Mouse (Mus musculus): ENCODE results near the gene Cdk14. TPM values are rescaled to one million over a fixed set of nuclear protein-coding genes. Genes with fewer than 3 reads are reported as not detected.
A peak's percentile ranks its signal among the peaks of the same experiment; 100 is the strongest.

Cdk14 gene
- total RNA-seq, 2 experiments from 2014 or later = 258 to 269 TPM

GRCm38 (mm10) chr5:5292830-5293542, 127.1 kb downstream of the Cdk14 start:
- no peak overlapping the region for H3K4me3 ChIP-seq

DNA sequence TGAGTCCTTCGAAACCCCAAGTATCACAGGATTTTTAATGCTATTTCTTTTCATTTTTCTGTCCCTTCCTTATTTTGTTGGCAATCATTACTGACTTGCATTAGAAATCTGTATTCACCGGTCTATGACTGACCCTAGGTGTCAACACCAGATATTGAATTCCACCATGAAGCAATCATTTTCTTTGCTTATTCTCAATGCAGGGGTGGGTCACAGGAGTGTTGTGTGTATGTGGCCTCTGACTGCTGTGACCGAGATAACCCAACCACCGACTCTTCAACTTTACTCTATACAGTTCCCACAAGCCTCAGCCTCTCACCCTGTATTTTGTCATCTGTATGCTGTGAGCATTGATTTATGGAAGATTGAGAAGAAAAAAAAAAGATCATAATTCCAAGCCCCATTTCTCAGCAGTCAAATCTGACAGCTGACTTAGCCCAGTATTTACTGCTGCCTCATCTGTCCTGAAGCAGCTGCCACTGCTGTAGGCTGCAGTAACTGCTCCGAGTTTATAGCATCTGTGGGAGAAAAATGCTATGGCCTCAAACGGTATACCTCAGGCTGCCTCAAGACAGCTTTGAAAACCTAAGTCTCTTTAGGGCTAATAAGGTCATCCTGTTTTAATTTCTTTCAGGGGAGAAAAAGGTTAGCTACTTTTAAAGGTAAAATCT, 128.7 kb downstream of the Cdk14 start:
- no peak overlapping the region for H3K4me3 ChIP-seq

More at GRCm38 (mm10) chr5:5292830-5293542, 127.1 kb downstream of the Cdk14 start:
- no peak overlapping the region for H3K27ac ChIP-seq
- no peak for DNase-seq (ENCODE audit: low spot score in 2 of 2)
- no peak for TF ChIP-seq CTCF (conservative IDR thresholded peaks at IDR 0.05)

DNA sequence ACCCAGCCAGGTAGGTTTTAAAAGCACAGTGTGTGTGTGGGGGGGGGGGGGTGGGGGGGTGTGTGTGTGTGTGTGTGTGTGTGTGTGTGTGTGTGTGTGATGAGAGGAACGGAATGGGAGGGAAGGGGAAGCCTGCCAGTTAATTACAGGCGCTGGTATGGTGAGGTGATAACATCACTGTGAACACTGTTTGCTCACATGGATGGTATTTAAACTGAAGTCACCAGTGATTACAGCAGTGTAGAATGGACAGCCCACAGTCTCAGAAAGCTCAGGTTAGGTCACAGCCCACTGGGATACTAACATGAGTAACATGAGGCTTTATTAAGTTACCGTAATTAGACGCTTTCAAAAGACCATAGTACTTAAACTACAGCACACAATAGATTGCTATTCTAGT, 129.4 kb downstream of the Cdk14 start:
- no peak for DNase-seq (ENCODE audit: low spot score in 2 of 2)
- no peak for TF ChIP-seq CTCF (conservative IDR thresholded peaks at IDR 0.05)
- Histone ChIP-seq H3K27ac (no peak overlapping the region), H3K4me3 (no peak overlapping the region)

More for the DNA sequence above, 128.7 kb downstream of the Cdk14 start:
- no peak for TF ChIP-seq CTCF (conservative IDR thresholded peaks at IDR 0.05)
- H3K27ac ChIP-seq = no peak overlapping the region
- no peak for DNase-seq (ENCODE audit: low spot score in 2 of 2)

- no peak for DNase-seq (ENCODE audit: low spot score in 2 of 2)
- no peak overlapping the region for H3K4me3 ChIP-seq
- H3K27ac ChIP-seq = no peak overlapping the region
- no peak for TF ChIP-seq CTCF (conservative IDR thresholded peaks at IDR 0.05)
Measured at GRCm38 (mm10) chr5:5285876-5286275, 134.2 kb downstream of the Cdk14 start.

GRCm38 (mm10) chr5:5284531-5284930, 135.6 kb downstream of the Cdk14 start:
- Histone ChIP-seq H3K27ac (no peak overlapping the region), H3K4me3 (no peak overlapping the region)
- TF ChIP-seq CTCF (conservative IDR thresholded peaks at IDR 0.05) = no peak
- DNase-seq (ENCODE audit: low spot score in 2 of 2) = no peak

DNA sequence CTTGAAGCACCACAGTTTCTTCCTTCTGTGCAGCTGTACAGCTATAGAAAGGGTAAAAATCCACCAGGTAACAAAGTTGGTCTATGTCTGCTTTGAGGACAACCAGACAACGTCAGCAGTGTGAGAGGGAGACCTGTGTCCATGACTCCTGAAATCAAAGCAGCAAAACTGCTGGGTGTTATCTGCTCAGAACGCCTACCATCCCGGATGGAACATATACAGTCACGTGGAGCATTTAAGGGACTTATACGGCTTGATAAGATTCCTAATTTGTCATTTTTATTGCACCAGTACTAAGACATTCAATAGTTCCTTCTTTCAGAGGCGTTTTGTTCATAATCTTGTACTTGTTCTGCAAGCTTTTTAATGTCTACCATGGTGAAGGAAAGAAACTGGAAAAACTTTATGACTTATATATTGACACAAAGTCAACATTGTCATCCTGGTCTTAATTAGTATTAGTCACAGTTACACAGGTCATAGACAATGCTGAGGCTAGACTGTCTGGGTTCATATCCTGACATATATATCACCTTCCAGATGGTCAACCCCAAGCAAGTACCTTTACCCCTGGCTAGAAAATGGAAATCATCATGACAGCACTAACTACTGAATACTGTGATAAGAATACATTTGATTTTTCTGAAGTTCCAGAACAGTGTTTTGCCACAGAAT, 136.2 kb downstream of the Cdk14 start:
- TF ChIP-seq CTCF (conservative IDR thresholded peaks at IDR 0.05) = no peak
- Histone ChIP-seq H3K27ac (no peak overlapping the region), H3K4me3 (no peak overlapping the region)
- no peak for DNase-seq (ENCODE audit: low spot score in 2 of 2)

DNA sequence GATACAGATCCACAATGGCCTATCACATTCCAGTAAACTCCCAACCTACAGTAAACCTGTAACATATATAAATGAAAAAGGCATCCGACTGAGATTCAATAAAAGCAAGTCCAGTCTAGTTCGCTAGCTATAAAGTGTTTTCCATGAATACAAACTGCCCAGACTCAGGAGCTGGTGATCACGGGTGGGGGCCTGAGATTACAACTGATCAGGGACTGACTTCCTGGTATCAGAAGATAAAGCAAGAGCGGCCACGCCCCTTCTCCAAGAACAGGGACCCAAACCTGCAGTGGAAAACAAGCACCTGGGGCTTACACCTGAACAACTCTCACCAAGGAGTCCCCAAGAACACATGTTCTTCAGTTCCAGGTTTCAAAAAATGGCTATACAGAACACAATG, 137.7 kb downstream of the Cdk14 start:
- no peak for TF ChIP-seq CTCF (conservative IDR thresholded peaks at IDR 0.05)
- H3K27ac ChIP-seq = no peak overlapping the region
- no peak overlapping the region for H3K4me3 ChIP-seq
- no peak for DNase-seq (ENCODE audit: low spot score in 2 of 2)

GRCm38 (mm10) chr5:5275321-5275720, 144.8 kb downstream of the Cdk14 start:
- Histone ChIP-seq H3K27ac (no peak overlapping the region), H3K4me3 (no peak overlapping the region)
- no peak for TF ChIP-seq CTCF (conservative IDR thresholded peaks at IDR 0.05)
- DNase-seq (ENCODE audit: low spot score in 2 of 2) = no peak

DNA sequence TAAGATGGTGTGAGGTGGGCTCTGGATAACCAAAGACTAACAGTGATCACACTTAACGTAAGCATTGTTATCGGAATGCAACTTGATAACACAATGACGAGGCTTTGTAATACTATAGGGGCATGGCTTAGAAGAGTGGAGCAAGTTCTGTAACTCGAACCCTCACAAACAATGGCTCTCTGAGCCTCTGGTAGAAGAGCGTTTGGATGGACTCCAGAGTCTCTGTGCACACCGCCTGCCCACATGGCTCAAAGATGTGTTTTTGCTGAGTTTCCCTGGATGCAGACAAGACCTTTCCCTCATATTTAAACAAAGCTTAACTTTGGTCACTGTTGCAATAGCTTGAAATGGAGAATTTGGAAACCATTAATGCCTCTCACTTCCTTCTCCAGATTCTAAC, 145.8 kb downstream of the Cdk14 start:
- DNase-seq (ENCODE audit: low spot score in 2 of 2) = no peak
- TF ChIP-seq CTCF (conservative IDR thresholded peaks at IDR 0.05) = no peak
- Histone ChIP-seq H3K27ac (no peak overlapping the region), H3K4me3 (no peak overlapping the region)

- no peak for TF ChIP-seq CTCF (conservative IDR thresholded peaks at IDR 0.05)
- Histone ChIP-seq H3K4me3 (no peak overlapping the region), H3K27ac (no peak overlapping the region; the same call in 1 of the 2 replicates)
- no peak for DNase-seq (ENCODE audit: low spot score in 2 of 2)
Measured at GRCm38 (mm10) chr5:5266787-5267126, 153.4 kb downstream of the Cdk14 start.

- DNase-seq (ENCODE audit: low spot score in 2 of 2) = peak; percentile 86 to 87
- peak; percentile 91 for TF ChIP-seq CTCF (conservative IDR thresholded peaks at IDR 0.05)
- peak overlapping the region; percentile 93 for H3K27ac ChIP-seq
- peak overlapping the region; percentile 60 for H3K4me3 ChIP-seq
Measured at GRCm38 (mm10) chr5:5265861-5266786, 154.0 kb downstream of the Cdk14 start.

DNA sequence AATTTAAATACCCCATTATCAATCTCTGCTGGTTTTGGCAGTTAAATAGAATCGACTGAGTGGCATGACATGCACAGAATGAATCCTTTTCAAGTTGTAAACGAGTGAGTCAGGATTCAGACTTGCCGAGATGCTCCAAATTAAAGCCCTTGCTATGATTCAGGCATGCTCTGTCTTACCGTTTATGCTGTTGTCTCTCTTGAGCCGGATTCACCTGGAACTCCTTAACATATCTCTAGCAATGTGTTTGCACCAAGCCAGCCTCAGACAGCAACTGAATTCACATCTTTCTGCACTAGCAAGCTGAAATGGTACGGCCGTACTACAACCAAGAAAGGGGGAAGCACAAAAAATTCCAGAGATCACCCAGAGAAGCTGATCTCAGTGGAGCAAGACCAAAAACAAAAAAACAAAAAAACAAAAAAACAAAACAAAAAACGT, 154.7 kb downstream of the Cdk14 start:
- DNase-seq (ENCODE audit: low spot score in 2 of 2) = peak in 1 of 2 experiments; percentile 55
- H3K27ac ChIP-seq = peak overlapping the region; percentile 93

More for the DNA sequence above, 154.7 kb downstream of the Cdk14 start:
- no peak for TF ChIP-seq CTCF (conservative IDR thresholded peaks at IDR 0.05)
- peak overlapping the region; percentile 60 for H3K4me3 ChIP-seq
